Mouse (Mus musculus) ES-Bruce4 (cell line): ENCODE measurements around the gene Olfr506. TPM values are rescaled to one million over a fixed set of nuclear protein-coding genes. Genes with fewer than 3 reads are reported as not detected.

Experiments
- H3K27ac ChIP-seq: 2 replicates; pipeline ENCODE4 v1.5.1; 2012; ENCODE audit warnings: low read length, inconsistent platforms; ENCODE audit not compliant: insufficient read depth
- H3K27me3 ChIP-seq: 2 replicates; pipeline ENCODE4 v1.6.1; 2012; ENCODE audit warnings: mild to moderate bottlenecking, low read length, inconsistent platforms; ENCODE audit not compliant: control insufficient read depth, poor library complexity, insufficient read depth, severe bottlenecking
- H3K36me3 ChIP-seq: 2 replicates; pipeline ENCODE4 v1.6.1; 2012; ENCODE audit warnings: inconsistent platforms, mild to moderate bottlenecking, low read length, moderate library complexity; ENCODE audit not compliant: control insufficient read depth, poor library complexity, insufficient read depth, severe bottlenecking
- H3K4me1 ChIP-seq: one replicate; pipeline ENCODE4 v1.8.1; 2011; ENCODE audit warnings: low read length; ENCODE audit not compliant: control insufficient read depth, insufficient read depth
- H3K4me3 ChIP-seq: 2 replicates; pipeline ENCODE4 v1.5.1; 2011; ENCODE audit warnings: low read depth, mild to moderate bottlenecking, low read length
- H3K9ac ChIP-seq: 2 replicates; pipeline ENCODE4 v1.6.1; 2012; ENCODE audit warnings: low read depth, mild to moderate bottlenecking, inconsistent platforms; ENCODE audit not compliant: poor library complexity, severe bottlenecking
- H3K9me3 ChIP-seq: replicated peaks from 2 replicates; pipeline ENCODE4 v1.6.1; 2012; ENCODE audit warnings: mild to moderate bottlenecking, low read length, inconsistent platforms; ENCODE audit not compliant: control insufficient read depth, poor library complexity, insufficient read depth, severe bottlenecking
- CTCF ChIP-seq: IDR thresholded peaks from one replicate; pipeline ENCODE4 v1.8.1; 2011; ENCODE audit warnings: low read depth, low read length
- EP300 ChIP-seq: IDR thresholded peaks from 2 replicates; pipeline ENCODE4 v1.6.1; 2011; ENCODE audit warnings: low read depth, low read length; ENCODE audit not compliant: insufficient read depth
- POLR2A ChIP-seq: IDR thresholded peaks from one replicate; pipeline ENCODE4 v1.8.1; 2011; ENCODE audit warnings: low read length; ENCODE audit not compliant: insufficient read depth
- polyA plus RNA-seq: library from polyadenylated mRNA; stranded (reverse); fragments of >200 nt; gene quantifications from 2 replicates; pipeline ENCODE4 v1.2.4, GENCODE M21; 2011; ENCODE audit warnings: low read depth; ENCODE audit not compliant: missing spikeins, insufficient read depth, insufficient read length

Gene Olfr506
- polyA plus RNA-seq, 1 experiment, result not detected

DNA sequence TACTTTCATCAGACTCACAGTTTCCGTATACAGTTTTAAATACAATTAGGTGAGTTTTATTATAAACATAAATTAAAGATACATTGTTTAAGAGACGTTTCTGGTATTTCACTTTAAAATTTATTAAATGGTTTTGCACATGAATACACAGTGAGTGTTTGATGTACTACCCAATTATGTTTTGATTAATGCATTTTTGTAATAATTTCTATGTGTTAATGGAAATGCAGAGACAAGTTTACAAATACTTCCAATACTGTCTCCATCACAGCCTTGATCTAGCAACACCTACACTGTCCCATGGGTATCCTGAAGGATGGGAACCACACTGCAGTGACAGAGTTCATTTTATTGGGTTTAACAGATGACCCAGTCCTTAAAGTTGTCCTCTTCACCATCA, 10.9 kb downstream of the Olfr506 start, which contains the start of gene Olfr507:
Olfr507 (plus strand) TSS at position 301 of the 400 bp plus-strand sequence.
- H3K27me3 ChIP-seq, result no peaks in the 10 kb centered on the region
- H3K27ac ChIP-seq, result no peak within 1 kb of the TSS
- H3K9me3 ChIP-seq, result 0 out of 2 replicates have a peak, but pooled peaks cover 2% of the 10 kb centered on the region
- no peak within 1 kb of the TSS for H3K9ac ChIP-seq
- no peaks in the 10 kb centered on the region for H3K36me3 ChIP-seq
- H3K4me3 ChIP-seq, result no peak within 1 kb of the TSS
- no peaks in the 10 kb centered on the region for H3K4me1 ChIP-seq
- no peak for TF ChIP-seq EP300
- TF ChIP-seq POLR2A, result no peak
- TF ChIP-seq CTCF, result no peak

DNA sequence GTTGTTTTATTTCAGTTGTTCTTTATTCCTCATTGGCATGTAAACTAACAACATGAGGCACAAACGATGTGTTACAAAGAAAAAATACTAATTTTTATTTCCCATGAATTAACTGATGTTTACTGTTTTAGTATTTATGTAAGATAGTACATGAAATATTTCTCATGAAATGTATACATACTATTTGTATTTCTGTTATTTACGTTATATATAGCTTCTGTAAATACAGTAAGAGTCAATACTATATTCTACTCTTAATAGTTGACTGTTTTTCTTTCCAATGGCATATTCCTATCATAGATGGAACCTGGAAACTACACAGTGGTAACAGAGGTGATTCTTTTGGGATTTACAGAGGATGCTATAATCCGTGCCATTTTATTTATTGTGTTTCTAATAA, 19.1 kb downstream of the Olfr506 start, which contains the start of gene Olfr508:
Olfr508 (plus strand) TSS at position 301 of the 400 bp plus-strand sequence.
- Histone ChIP-seq H3K4me1 (no peaks in the 10 kb centered on the region), H3K36me3 (no peaks in the 10 kb centered on the region), H3K9me3 (0 out of 2 replicates have a peak, but pooled peaks cover 7% of the 10 kb centered on the region), H3K27ac (no peak within 1 kb of the TSS), H3K9ac (no peak within 1 kb of the TSS), H3K27me3 (no peaks in the 10 kb centered on the region), H3K4me3 (no peak within 1 kb of the TSS)
- TF ChIP-seq CTCF (no peak), POLR2A (no peak), EP300 (no peak)

DNA sequence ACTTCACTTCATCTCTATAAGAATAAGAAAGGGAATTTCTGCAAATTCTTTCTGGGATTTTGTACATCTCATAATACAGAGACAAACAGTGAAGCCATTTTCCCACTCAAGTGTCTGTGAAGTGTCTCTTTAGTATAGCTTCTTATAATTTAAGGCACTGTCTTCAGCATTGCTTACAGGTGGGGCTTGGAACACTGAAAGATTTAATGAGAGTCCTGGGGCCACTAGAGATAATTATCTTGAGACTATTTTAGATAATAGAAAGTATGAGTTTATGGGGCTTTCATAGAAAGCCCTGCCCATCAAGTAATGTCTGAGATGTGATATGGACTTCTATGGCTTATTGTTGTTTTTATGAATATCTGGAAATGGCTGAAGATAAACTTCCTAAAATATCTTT, 41.2 kb downstream of the Olfr506 start, which contains the start of gene Olfr509:
Olfr509 (minus strand) TSS at position 101 of the 400 bp plus-strand sequence.
- no peaks in the 10 kb centered on the region for H3K9me3 ChIP-seq
- H3K4me1 ChIP-seq, result no peaks in the 10 kb centered on the region
- no peak within 1 kb of the TSS for H3K27ac ChIP-seq
- H3K36me3 ChIP-seq, result no peaks in the 10 kb centered on the region
- H3K27me3 ChIP-seq, result no peaks in the 10 kb centered on the region
- no peak for TF ChIP-seq CTCF
- no peak for TF ChIP-seq POLR2A
- no peak for TF ChIP-seq EP300
- H3K9ac ChIP-seq, result no peak within 1 kb of the TSS
- no peak within 1 kb of the TSS for H3K4me3 ChIP-seq

DNA sequence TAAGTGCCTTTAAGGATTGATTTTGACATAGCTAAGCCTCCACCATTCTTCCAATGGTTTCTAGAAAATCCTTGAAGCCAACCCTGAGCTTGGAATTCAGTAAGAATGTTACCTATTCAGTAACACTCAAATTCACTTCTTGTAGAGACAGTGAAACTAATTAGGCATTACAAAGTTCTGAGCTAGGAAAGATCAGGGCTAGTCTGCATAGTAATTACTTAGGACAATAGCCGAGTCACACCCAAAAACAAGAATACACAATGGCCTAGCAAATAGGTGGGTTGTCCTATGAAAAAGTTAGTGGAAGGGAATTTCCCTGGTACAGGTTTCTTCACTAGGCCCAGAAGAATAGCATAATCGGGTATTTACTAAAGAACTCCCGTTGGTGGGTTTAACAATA, 51.8 kb downstream of the Olfr506 start:
- TF ChIP-seq CTCF (no peak), POLR2A (no peak), EP300 (no peak)
- Histone ChIP-seq H3K9me3 (no peaks in the 10 kb centered on the region), H3K36me3 (no peaks in the 10 kb centered on the region), H3K4me1 (no peaks in the 10 kb centered on the region), H3K27me3 (no peaks in the 10 kb centered on the region), H3K27ac (no peak overlapping the region), H3K9ac (no peak overlapping the region), H3K4me3 (no peak overlapping the region)

Other genes starting within 250 kb of the Olfr506 start
- gene Olfr494, start 245.5 kb upstream of the Olfr506 start, polyA plus RNA-seq, result not detected in 2 replicates
- gene Olfr495, start 217.6 kb upstream of the Olfr506 start, polyA plus RNA-seq, result not detected in 2 replicates
- not detected in 2 replicates for gene Olfr497, start 190.4 kb upstream of the Olfr506 start, polyA plus RNA-seq
- gene Olfr498, start 145.5 kb upstream of the Olfr506 start, polyA plus RNA-seq, result not detected in 2 replicates
- gene Olfr502, start 85.7 kb upstream of the Olfr506 start, polyA plus RNA-seq, result not detected in 2 replicates
- gene Olfr503, start 66.3 kb upstream of the Olfr506 start, polyA plus RNA-seq, result not detected in 2 replicates
- gene Olfr504, start 45.0 kb upstream of the Olfr506 start, polyA plus RNA-seq, result not detected in 2 replicates
- not detected in 2 replicates for gene Olfr507, start 11.0 kb downstream of the Olfr506 start, polyA plus RNA-seq
- gene Olfr508, start 19.2 kb downstream of the Olfr506 start, polyA plus RNA-seq, result not detected in 2 replicates
- not detected in 2 replicates for gene Olfr509, start 41.1 kb downstream of the Olfr506 start, polyA plus RNA-seq
- not detected in 2 replicates for gene Olfr510, start 55.6 kb downstream of the Olfr506 start, polyA plus RNA-seq
- not detected in 2 replicates for gene Olfr512, start 102.5 kb downstream of the Olfr506 start, polyA plus RNA-seq
- not detected in 2 replicates for gene Olfr513, start 140.2 kb downstream of the Olfr506 start, polyA plus RNA-seq
- not detected in 2 replicates for gene Olfr514, start 215.2 kb downstream of the Olfr506 start, polyA plus RNA-seq
- gene Olfr516, start 239.7 kb downstream of the Olfr506 start, polyA plus RNA-seq, result not detected in 2 replicates